In the genomic region with DNA sequence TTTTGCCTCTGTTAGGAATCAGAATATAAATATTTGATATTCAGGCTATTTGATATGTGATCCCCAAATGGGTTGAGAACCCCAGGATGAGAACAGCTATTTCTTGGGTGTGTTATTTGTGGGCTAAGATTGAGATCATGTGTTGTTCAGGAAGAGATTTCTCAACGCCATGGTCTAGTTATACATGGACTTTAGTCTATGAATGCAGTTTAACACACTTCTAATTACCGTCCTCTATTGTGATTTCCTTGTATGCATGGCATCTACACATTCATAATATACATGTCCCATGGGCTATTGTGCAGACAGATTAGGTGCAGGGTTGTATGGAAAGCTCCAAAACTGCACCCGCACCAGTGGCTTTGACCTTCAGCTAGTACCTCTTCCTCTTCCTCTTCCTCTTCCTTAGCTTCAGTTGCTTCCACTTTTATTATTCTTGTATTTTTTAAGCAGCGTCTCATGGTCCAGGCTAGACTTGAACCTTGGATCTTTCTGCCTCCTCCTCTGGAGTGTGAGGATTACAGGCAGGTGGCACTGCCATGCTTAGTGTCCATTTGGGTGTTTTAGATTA, we compare ENCODE assay signal across 24 mouse cellular contexts.
DNase-seq lines count a peak whose midpoint lies in the region; ATAC-seq and TF ChIP-seq lines count a peak whose summit lies in the region.
"Had no signal": no experiment of that assay in that cellular context is flagged by ENCODE, and none has a peak within 500 bp of the region (broad histone marks: within the 10 kb centered on the region; RNA-seq: fewer than 3 reads in every experiment).

No protein-coding gene starts in this region.

- DNase-seq in CH12.LX (ENCODE audit: extremely low read depth) = no peak
- DNase-seq in kidney, adult 18-20 months = no peak
- DNase-seq: adrenal gland, adult 8-10 months; adrenal gland, postnatal 36 days; cerebellum, adult 18-20 months; cerebellum, adult 9-10 months; cerebellum, postnatal 14 days; forebrain, postnatal 0 days; gastrocnemius, postnatal 10 days; heart, adult 18-20 months; heart, postnatal 10 days; heart, postnatal 4 days had no signal

- no peak overlapping the region for H3K27ac ChIP-seq in CH12.LX (ENCODE audit: insufficient read depth, low read depth)
- no peak overlapping the region for H3K27ac ChIP-seq in intestine, postnatal 0 days (ENCODE audit: low read depth, low read length)
- no peak overlapping the region for H3K27ac ChIP-seq in hindbrain, embryonic 12.5 days
- H3K27ac ChIP-seq: embryonic facial prominence, embryonic 12.5 days; embryonic facial prominence, embryonic 15.5 days; heart, embryonic 15.5 days; hindbrain, embryonic 15.5 days had no signal

- no peak overlapping the region for H3K4me3 ChIP-seq in CH12.LX (replicated peaks in 1 of 3; ENCODE audit: low read depth in 2 of 3, low read length in 2 of 3, poor library complexity in 1 of 3)
- no peak overlapping the region for H3K4me3 ChIP-seq in intestine, postnatal 0 days (ENCODE audit: low read depth, low read length)
- no peak overlapping the region for H3K4me3 ChIP-seq in hindbrain, embryonic 12.5 days
- H3K4me3 ChIP-seq: embryonic facial prominence, embryonic 12.5 days; embryonic facial prominence, embryonic 15.5 days; heart, embryonic 12.5 days; heart, embryonic 15.5 days; hindbrain, embryonic 15.5 days had no signal

- no peak overlapping the region for H3K4me2 ChIP-seq in CH12.LX (ENCODE audit: insufficient read depth, low read depth, poor library complexity, severe bottlenecking)
- no peak overlapping the region for H3K4me2 ChIP-seq in intestine, postnatal 0 days (replicated peaks; ENCODE audit: low read depth)
- no peak overlapping the region for H3K4me2 ChIP-seq in hindbrain, embryonic 12.5 days (replicated peaks)
- H3K4me2 ChIP-seq: embryonic facial prominence, embryonic 12.5 days; embryonic facial prominence, embryonic 15.5 days; heart, embryonic 12.5 days; heart, embryonic 15.5 days; hindbrain, embryonic 15.5 days had no signal

- no peak for TF ChIP-seq EP300 in CH12.LX (IDR thresholded peaks at IDR 0.05; ENCODE audit: low read length)

- WGBS in intestine, postnatal 0 days = 56% methylated on average over 4 of the region's 4 CpGs
- 88% methylated on average over 4 of the region's 4 CpGs for whole genome bisulfite sequencing in hindbrain, embryonic 12.5 days

- no peak overlapping the region for H3K9ac ChIP-seq in CH12.LX (ENCODE audit: insufficient read depth, low read depth)
- no peak overlapping the region for H3K9ac ChIP-seq in intestine, postnatal 0 days (ENCODE audit: low read depth, low read length)
- no peak overlapping the region for H3K9ac ChIP-seq in hindbrain, embryonic 12.5 days
- H3K9ac ChIP-seq: embryonic facial prominence, embryonic 12.5 days; embryonic facial prominence, embryonic 15.5 days; forebrain, postnatal 0 days; heart, embryonic 12.5 days; heart, embryonic 15.5 days; hindbrain, embryonic 15.5 days had no signal

- peaks cover 76 to 97% of the 10 kb centered on the region in 2 experiments for H3K36me3 ChIP-seq in CH12.LX (replicated peaks in 1 of 2; ENCODE audit: control insufficient read depth in 1 of 2, insufficient read depth in 1 of 2, low read length in 1 of 2)
- no peaks in the 10 kb centered on the region for H3K36me3 ChIP-seq in intestine, postnatal 0 days (ENCODE audit: control insufficient read depth, insufficient read depth)
- no peaks in the 10 kb centered on the region for H3K36me3 ChIP-seq in hindbrain, embryonic 12.5 days
- H3K36me3 ChIP-seq: embryonic facial prominence, embryonic 12.5 days; embryonic facial prominence, embryonic 15.5 days; heart, embryonic 12.5 days; heart, embryonic 15.5 days; hindbrain, embryonic 15.5 days had no signal

- dilution Hi-C loops in CH12.LX (cut with MboI; ENCODE audit: extremely low pct_ligation_motif_present, extremely low pct_unique_long_range_greater_than_20kb, low sequenced_read_pairs) = no loop called here

- no peak for TF ChIP-seq RAD21 in CH12.LX (IDR thresholded peaks at IDR 0.05; ENCODE audit: low read depth, low read length)

- no peaks in the 10 kb centered on the region for H3K9me3 ChIP-seq in CH12.LX (replicated peaks; ENCODE audit: low read length)
- H3K9me3 ChIP-seq in intestine, postnatal 0 days (ENCODE audit: control insufficient read depth) = no peaks in the 10 kb centered on the region
- H3K9me3 ChIP-seq in hindbrain, embryonic 12.5 days (replicated peaks) = no peaks in the 10 kb centered on the region
- H3K9me3 ChIP-seq: embryonic facial prominence, embryonic 12.5 days; embryonic facial prominence, embryonic 15.5 days; heart, embryonic 12.5 days; heart, embryonic 15.5 days; hindbrain, embryonic 15.5 days had no signal

- peaks cover 0 to 40% of the 10 kb centered on the region in 2 experiments; a peak in 3 of 4 replicates for H3K4me1 ChIP-seq in CH12.LX (ENCODE audit: control insufficient read depth in 1 of 2, insufficient read depth in 2 of 2)
- H3K4me1 ChIP-seq in intestine, postnatal 0 days (replicated peaks; ENCODE audit: control insufficient read depth, insufficient read depth, low read length) = peaks cover 7% of the 10 kb centered on the region; the same call in 1 of the 2 replicates
- H3K4me1 ChIP-seq in hindbrain, embryonic 12.5 days = 0 out of 2 replicates have a peak, but pooled peaks cover 2% of the 10 kb centered on the region
- H3K4me1 ChIP-seq: embryonic facial prominence, embryonic 12.5 days had no signal

- no peak for TF ChIP-seq CTCF in CH12.LX (conservative IDR thresholded peaks at IDR 0.05 in 1 of 2, IDR thresholded peaks at IDR 0.05 in 1 of 2; ENCODE audit: low read depth in 2 of 2, low read length in 2 of 2)
- no peak for TF ChIP-seq CTCF in intestine, postnatal 0 days (IDR thresholded peaks at IDR 0.05; ENCODE audit: low read depth)

- peaks cover 38% of the 10 kb centered on the region for H3K79me2 ChIP-seq in CH12.LX (replicated peaks; ENCODE audit: control insufficient read depth, extremely low read depth, insufficient read depth, poor library complexity, severe bottlenecking)

- 0 out of 2 replicates have a peak, but pooled peaks have one; percentile 56 for ATAC-seq in granulocyte monocyte progenitor cell, adult 5-6 weeks (replicated peaks; ENCODE audit: poor library complexity, severe bottlenecking)
- ATAC-seq in intestine, postnatal 0 days = peak; percentile 51; the same call in 1 of the 2 replicates
- ATAC-seq in monocyte, adult 5-6 weeks (replicated peaks; ENCODE audit: insufficient number of reproducible peaks, low FRiP score, low TSS enrichment, poor library complexity, severe bottlenecking) = peak; percentile 33; the same call in 1 of the 2 replicates
- no peak for ATAC-seq in hindbrain, embryonic 12.5 days (ENCODE audit: low FRiP score)
- ATAC-seq: activated CD4-positive, CD25-positive, alpha-beta regulatory T cell, adult 4 months; CD4-positive, CD25-positive, alpha-beta regulatory T cell, adult 4 months; forebrain, embryonic 14.5 days; forebrain, postnatal 0 days had no signal

- 0 out of 2 replicates have a peak, but pooled peaks have one; percentile 17 for TF ChIP-seq POLR2A in CH12.LX (IDR thresholded peaks at IDR 0.05; ENCODE audit: low read depth, low read length)

- in situ Hi-C loops in CH12.LX (cut with MboI; ENCODE audit: low pct_ligation_motif_present, low pct_unique_long_range_greater_than_20kb, low sequenced_read_pairs) = no loop called here

- no peaks in the 10 kb centered on the region for H3K27me3 ChIP-seq in CH12.LX (replicated peaks)
- no peaks in the 10 kb centered on the region for H3K27me3 ChIP-seq in intestine, postnatal 0 days (replicated peaks; ENCODE audit: control insufficient read depth, insufficient read depth, low read length)
- no peaks in the 10 kb centered on the region for H3K27me3 ChIP-seq in hindbrain, embryonic 12.5 days
- H3K27me3 ChIP-seq: embryonic facial prominence, embryonic 12.5 days; embryonic facial prominence, embryonic 15.5 days; heart, embryonic 12.5 days; heart, embryonic 15.5 days; hindbrain, embryonic 15.5 days had no signal

TF ChIP-seq in CH12.LX, 34 proteins besides CTCF, POLR2A, EP300 and RAD21:
- TF ChIP-seq E2F4 (IDR thresholded peaks at IDR 0.05; ENCODE audit: insufficient replicate concordance, low read depth, low read length) = no peak
- no peak for TF ChIP-seq ELF1 (IDR thresholded peaks at IDR 0.05; ENCODE audit: low read depth, low read length)
- no peak for TF ChIP-seq TBP (conservative IDR thresholded peaks at IDR 0.05; ENCODE audit: low read depth, low read length)
- TF ChIP-seq IRF4 (IDR thresholded peaks at IDR 0.05; ENCODE audit: low read depth, low read length) = no peak
